Mouse (Mus musculus): ENCODE data around the gene Pgm5.

DNA sequence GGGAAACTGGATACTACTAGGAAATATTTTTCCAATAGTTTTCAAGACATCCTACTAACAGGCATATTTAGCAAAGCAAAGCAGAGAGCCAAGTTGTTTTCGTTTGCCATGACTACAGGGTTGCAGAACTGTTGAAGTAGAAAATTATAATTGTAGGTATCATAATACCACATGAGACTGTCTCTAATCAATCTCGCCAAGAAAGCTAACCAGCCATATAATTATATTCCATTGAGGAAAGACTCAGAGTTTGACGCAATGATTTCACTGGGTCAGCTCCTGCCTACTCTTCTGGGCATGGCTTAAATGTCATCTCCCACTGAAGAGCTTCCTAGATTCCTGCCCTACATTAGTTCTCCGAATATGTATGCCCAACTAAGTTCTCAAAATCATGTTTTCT, 142.2 kb downstream of the Pgm5 start:
- no peak for TF ChIP-seq CTCF (IDR thresholded peaks at IDR 0.05; ENCODE audit: low read depth, low read length)
- TF ChIP-seq POLR2A (IDR thresholded peaks at IDR 0.05; ENCODE audit: insufficient read depth, low read length), result no peak

Measured in ES-Bruce4 (cell line).